Mouse (Mus musculus): ENCODE measurements around the gene Acss1. TPM values are rescaled to one million over a fixed set of nuclear protein-coding genes. Genes with fewer than 3 reads are reported as not detected.

The Acss1 gene
- polyA plus RNA-seq, 1 experiment from 2014 or later = 36.5 TPM

GRCm38 (mm10) chr2:150604802-150605201 is 63.5 kb downstream of the Acss1 start:
- Histone ChIP-seq H3K27ac (ENCODE audit: low read depth, low read length) (no peak overlapping the region), H3K4me3 (ENCODE audit: low read depth, low read length) (no peak overlapping the region), H3K9ac (ENCODE audit: low read depth, low read length) (no peak overlapping the region), H3K36me3 (ENCODE audit: control insufficient read depth, insufficient read depth) (no peaks in the 10 kb centered on the region), H3K9me3 (ENCODE audit: control insufficient read depth) (no peaks in the 10 kb centered on the region), H3K4me1 (replicated peaks; ENCODE audit: control insufficient read depth, insufficient read depth, low read length) (no peaks in the 10 kb centered on the region), H3K27me3 (replicated peaks; ENCODE audit: control insufficient read depth, insufficient read depth, low read length) (no peaks in the 10 kb centered on the region), H3K4me2 (replicated peaks; ENCODE audit: low read depth) (no peak overlapping the region)
- TF ChIP-seq CTCF (IDR thresholded peaks at IDR 0.05; ENCODE audit: low read depth) = no peak
- WGBS = 75% methylated on average over 2 of the region's 2 CpGs
- ATAC-seq = no peak

- no peak overlapping the region for H3K27ac ChIP-seq (ENCODE audit: low read depth, low read length)
- H3K9me3 ChIP-seq (ENCODE audit: control insufficient read depth) = no peaks in the 10 kb centered on the region
- no peaks in the 10 kb centered on the region for H3K36me3 ChIP-seq (ENCODE audit: control insufficient read depth, insufficient read depth)
- no peak for ATAC-seq
- H3K4me3 ChIP-seq (ENCODE audit: low read depth, low read length) = no peak overlapping the region
- no peaks in the 10 kb centered on the region for H3K27me3 ChIP-seq (replicated peaks; ENCODE audit: control insufficient read depth, insufficient read depth, low read length)
- 89% methylated on average over 2 of the region's 2 CpGs for WGBS
- no peaks in the 10 kb centered on the region for H3K4me1 ChIP-seq (replicated peaks; ENCODE audit: control insufficient read depth, insufficient read depth, low read length)
- TF ChIP-seq CTCF (IDR thresholded peaks at IDR 0.05; ENCODE audit: low read depth) = no peak
- H3K9ac ChIP-seq (ENCODE audit: low read depth, low read length) = no peak overlapping the region
- no peak overlapping the region for H3K4me2 ChIP-seq (replicated peaks; ENCODE audit: low read depth)
These were observed 66.1 kb downstream of the Acss1 start for GRCm38 (mm10) chr2:150602166-150602565.

DNA sequence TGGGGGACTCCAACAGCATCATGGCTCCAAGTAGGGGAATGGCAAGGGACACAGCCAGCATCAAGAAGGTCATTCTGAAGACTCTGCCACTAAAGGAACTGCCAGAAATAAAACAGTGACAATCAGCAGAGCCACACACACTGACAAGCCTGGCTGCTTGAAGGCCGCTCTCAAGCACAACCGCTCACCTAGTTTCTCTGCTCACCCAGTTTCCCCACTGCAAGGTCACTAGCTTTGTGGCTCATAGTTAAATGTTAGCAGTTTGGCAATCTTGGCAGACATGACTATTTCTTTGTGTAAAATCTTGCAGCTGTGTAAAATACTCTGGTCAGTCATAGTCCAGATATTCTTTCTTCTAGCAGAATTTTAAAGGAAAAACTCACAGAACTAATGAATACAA is 68.0 kb downstream of the Acss1 start:
- no peaks in the 10 kb centered on the region for H3K27me3 ChIP-seq (replicated peaks; ENCODE audit: control insufficient read depth, insufficient read depth, low read length)
- H3K9me3 ChIP-seq (ENCODE audit: control insufficient read depth) = no peaks in the 10 kb centered on the region
- TF ChIP-seq CTCF (IDR thresholded peaks at IDR 0.05; ENCODE audit: low read depth) = no peak
- no peak overlapping the region for H3K4me3 ChIP-seq (ENCODE audit: low read depth, low read length)
- H3K36me3 ChIP-seq (ENCODE audit: control insufficient read depth, insufficient read depth) = no peaks in the 10 kb centered on the region
- H3K4me1 ChIP-seq (replicated peaks; ENCODE audit: control insufficient read depth, insufficient read depth, low read length) = no peaks in the 10 kb centered on the region
- no peak overlapping the region for H3K9ac ChIP-seq (ENCODE audit: low read depth, low read length)
- 96% methylated on average over 2 of the region's 2 CpGs for WGBS
- no peak for ATAC-seq
- H3K27ac ChIP-seq (ENCODE audit: low read depth, low read length) = no peak overlapping the region
- H3K4me2 ChIP-seq (replicated peaks; ENCODE audit: low read depth) = no peak overlapping the region

GRCm38 (mm10) chr2:150595411-150596190 is 72.7 kb downstream of the Acss1 start:
- Histone ChIP-seq H3K9ac (ENCODE audit: low read depth, low read length) (no peak overlapping the region), H3K27ac (ENCODE audit: low read depth, low read length) (no peak overlapping the region), H3K27me3 (replicated peaks; ENCODE audit: control insufficient read depth, insufficient read depth, low read length) (no peaks in the 10 kb centered on the region), H3K9me3 (ENCODE audit: control insufficient read depth) (no peaks in the 10 kb centered on the region), H3K36me3 (ENCODE audit: control insufficient read depth, insufficient read depth) (no peaks in the 10 kb centered on the region; the same call in 1 of the 2 replicates), H3K4me1 (replicated peaks; ENCODE audit: control insufficient read depth, insufficient read depth, low read length) (no peaks in the 10 kb centered on the region), H3K4me3 (ENCODE audit: low read depth, low read length) (no peak overlapping the region), H3K4me2 (replicated peaks; ENCODE audit: low read depth) (no peak overlapping the region)
- TF ChIP-seq CTCF (IDR thresholded peaks at IDR 0.05; ENCODE audit: low read depth) = no peak
- no peak for ATAC-seq
- 80% methylated on average over 3 of the region's 3 CpGs for WGBS

GRCm38 (mm10) chr2:150589076-150589475 is 79.2 kb downstream of the Acss1 start:
- H3K9me3 ChIP-seq (ENCODE audit: control insufficient read depth) = no peaks in the 10 kb centered on the region
- WGBS = 84% methylated on average over 11 of the region's 11 CpGs
- H3K27me3 ChIP-seq (replicated peaks; ENCODE audit: control insufficient read depth, insufficient read depth, low read length) = no peaks in the 10 kb centered on the region
- H3K36me3 ChIP-seq (ENCODE audit: control insufficient read depth, insufficient read depth) = peaks cover 38% of the 10 kb centered on the region
- no peaks in the 10 kb centered on the region for H3K4me1 ChIP-seq (replicated peaks; ENCODE audit: control insufficient read depth, insufficient read depth, low read length)
- no peak overlapping the region for H3K27ac ChIP-seq (ENCODE audit: low read depth, low read length)
- no peak overlapping the region for H3K9ac ChIP-seq (ENCODE audit: low read depth, low read length)
- TF ChIP-seq CTCF (IDR thresholded peaks at IDR 0.05; ENCODE audit: low read depth) = no peak
- no peak for ATAC-seq
- no peak overlapping the region for H3K4me3 ChIP-seq (ENCODE audit: low read depth, low read length)
- H3K4me2 ChIP-seq (replicated peaks; ENCODE audit: low read depth) = no peak overlapping the region

GRCm38 (mm10) chr2:150579628-150580027 is 88.7 kb downstream of the Acss1 start:
- Histone ChIP-seq H3K27me3 (replicated peaks; ENCODE audit: control insufficient read depth, insufficient read depth, low read length) (no peaks in the 10 kb centered on the region), H3K4me2 (replicated peaks; ENCODE audit: low read depth) (no peak overlapping the region), H3K4me1 (replicated peaks; ENCODE audit: control insufficient read depth, insufficient read depth, low read length) (no peaks in the 10 kb centered on the region), H3K36me3 (ENCODE audit: control insufficient read depth, insufficient read depth) (peaks cover 9% of the 10 kb centered on the region), H3K9ac (ENCODE audit: low read depth, low read length) (no peak overlapping the region), H3K4me3 (ENCODE audit: low read depth, low read length) (no peak overlapping the region), H3K27ac (ENCODE audit: low read depth, low read length) (no peak overlapping the region), H3K9me3 (ENCODE audit: control insufficient read depth) (no peaks in the 10 kb centered on the region)
- ATAC-seq = no peak
- no peak for TF ChIP-seq CTCF (IDR thresholded peaks at IDR 0.05; ENCODE audit: low read depth)
- 73% methylated on average over 1 of the region's 1 CpGs for WGBS

Measured in intestine, postnatal 0 days (tissue).